Mouse (Mus musculus): ENCODE data around the gene Cldn34c2. TPM values are rescaled to one million over a fixed set of nuclear protein-coding genes. Genes with fewer than 3 reads are reported as not detected.
"Not testable (repeated sequence)": the region's sequence is repeated elsewhere in the genome, so short reads cannot be mapped to it uniquely, and the experiment has no call there.

The Cldn34c2 gene
- 1 to 10 TPM in 1 of 4 experiments, not detected in 3; 4.7 TPM for total RNA-seq (2022)

- DNase-seq (ENCODE audit: low spot score in 2 of 2) = not testable (repeated sequence)
Measured at GRCm38 (mm10) chrX:123581400-123581799, at the start of gene Cldn34c2. TSS of gene Cldn34c2 (plus strand) at chrX:123581700.

GRCm38 (mm10) chrX:123551378-123551777, 30.1 kb upstream of the Cldn34c2 start:
- not testable (repeated sequence) for DNase-seq (ENCODE audit: low spot score in 2 of 2)

GRCm38 (mm10) chrX:123612158-123612828, 30.8 kb downstream of the Cldn34c2 start:
- DNase-seq (ENCODE audit: low spot score in 2 of 2) = not testable (repeated sequence)

Other genes with a start within 250 kb of the Cldn34c2 start
- not detected for gene Gm17467, start 123.1 kb downstream of the Cldn34c2 start, total RNA-seq (2022)
- not detected for gene Cldn34c3, start 212.0 kb downstream of the Cldn34c2 start, total RNA-seq (2022)

Measured in layer of hippocampus, adult 8-10 months (tissue).